Mouse (Mus musculus) MEL (cell line): ENCODE measurements around the gene Eva1a. TPM values are rescaled to one million over a fixed set of nuclear protein-coding genes. Genes with fewer than 3 reads are reported as not detected.

Source experiments
- DNase-seq: peaks from one replicate; pipeline ENCODE4 v3.0.0; 2011; ENCODE audit warnings: low read depth, low spot score
- H3K27ac ChIP-seq: 2 replicates; pipeline ENCODE4 v1.5.1; 2012; ENCODE audit warnings: low read depth, mild to moderate bottlenecking, control low read depth, low read length, moderate library complexity; ENCODE audit not compliant: control insufficient read depth
- H3K27me3 ChIP-seq, 2 experiments: fragments of 150-350 bp in 1 of 2; sonication (generic) in 1 of 2; 2 replicates each; pipeline ENCODE4 v1.6.1; 2012; ENCODE audit warnings: low read length in 2 of 2, mild to moderate bottlenecking in 2 of 2, improper control_type of control experiment in 1 of 2, moderate library complexity in 1 of 2; ENCODE audit not compliant: insufficient read depth in 2 of 2, control insufficient read depth in 1 of 2
- H3K36me3 ChIP-seq, 2 experiments: 2 replicates each; pipeline ENCODE4 v1.6.1; 2012 to 2014; ENCODE audit warnings: low read length in 2 of 2, improper control_type of control experiment in 1 of 2, inconsistent platforms in 1 of 2, mild to moderate bottlenecking in 1 of 2; ENCODE audit not compliant: insufficient read depth in 2 of 2, control insufficient read depth in 1 of 2
- H3K4me1 ChIP-seq, 2 experiments: fragments of 150-350 bp in 1 of 2; sonication (generic) in 1 of 2; 2 replicates each; pipeline ENCODE4 v1.6.1; 2012; ENCODE audit warnings: low read length in 2 of 2, improper control_type of control experiment in 1 of 2, mild to moderate bottlenecking in 1 of 2; ENCODE audit not compliant: insufficient read depth in 2 of 2, control insufficient read depth in 1 of 2
- H3K4me3 ChIP-seq, 2 experiments: fragments of 150-350 bp in 1 of 2; sonication (generic) in 1 of 2; 2 replicates each; pipeline ENCODE4 v1.5.1; 2012; ENCODE audit warnings: low read depth in 2 of 2, low read length in 2 of 2, mild to moderate bottlenecking in 2 of 2, moderate library complexity in 2 of 2, control low read depth in 1 of 2, improper control_type of control experiment in 1 of 2; ENCODE audit not compliant: control insufficient read depth in 1 of 2, insufficient read depth in 1 of 2
- H3K79me2 ChIP-seq: 2 replicates; pipeline ENCODE4 v1.6.1; 2012; ENCODE audit warnings: mild to moderate bottlenecking, low read length, moderate library complexity; ENCODE audit not compliant: control insufficient read depth, poor library complexity, insufficient read depth
- H3K9ac ChIP-seq: 2 replicates; pipeline ENCODE4 v1.6.1; 2012; ENCODE audit warnings: low read depth, mild to moderate bottlenecking, control low read depth, low read length, moderate library complexity; ENCODE audit not compliant: control insufficient read depth, poor library complexity, severe bottlenecking
- H3K9me3 ChIP-seq: fragments of 150-350 bp; sonication (generic); replicated peaks from 2 replicates; pipeline ENCODE4 v1.6.1; 2012; ENCODE audit warnings: mild to moderate bottlenecking, low read length, improper control_type of control experiment, moderate library complexity; ENCODE audit not compliant: insufficient read depth
- BHLHE40 ChIP-seq: IDR thresholded peaks from 2 replicates; pipeline ENCODE4 v1.6.1; 2012; ENCODE audit warnings: low read depth, mild to moderate bottlenecking, inconsistent platforms, low read length, improper control_type of control experiment, borderline replicate concordance
- CHD2 ChIP-seq: IDR thresholded peaks from 2 replicates; pipeline ENCODE4 v1.6.1; 2011; ENCODE audit warnings: low read length, improper control_type of control experiment
- CTCF ChIP-seq, 3 experiments: IDR thresholded peaks in 2 of 3; conservative IDR thresholded peaks in 1 of 3; 2 replicates each; pipeline ENCODE4 v1.5.1; 2011 to 2012; ENCODE audit warnings: low read length in 3 of 3, low read depth in 2 of 3, mild to moderate bottlenecking in 2 of 3, improper control_type of control experiment in 1 of 3, inconsistent platforms in 1 of 3, mixed read lengths in 1 of 3, moderate library complexity in 1 of 3; ENCODE audit not compliant: control insufficient read depth in 1 of 3, insufficient read depth in 1 of 3, poor library complexity in 1 of 3, severe bottlenecking in 1 of 3
- E2F4 ChIP-seq: IDR thresholded peaks from 2 replicates; pipeline ENCODE4 v1.6.1; 2011; ENCODE audit warnings: low read depth, low read length, improper control_type of control experiment, borderline replicate concordance
- MEF2A ChIP-seq: IDR thresholded peaks from 2 replicates; pipeline ENCODE4 v1.6.1; 2014; ENCODE audit warnings: low read depth, mild to moderate bottlenecking, inconsistent platforms, low read length, improper control_type of control experiment; ENCODE audit not compliant: poor library complexity, insufficient replicate concordance, severe bottlenecking; ENCODE audit errors: extremely low read depth
- MXI1 ChIP-seq: IDR thresholded peaks from 2 replicates; pipeline ENCODE4 v1.6.1; 2011; ENCODE audit warnings: mild to moderate bottlenecking, low read depth, low read length, improper control_type of control experiment
- MYB ChIP-seq: IDR thresholded peaks from 2 replicates; pipeline ENCODE4 v1.6.1; 2011; ENCODE audit warnings: mild to moderate bottlenecking, low read depth, low read length, improper control_type of control experiment
- NRF1 ChIP-seq: IDR thresholded peaks from 2 replicates; pipeline ENCODE4 v1.6.1; 2014; ENCODE audit warnings: low read depth, mild to moderate bottlenecking, inconsistent platforms, low read length, improper control_type of control experiment, moderate library complexity; ENCODE audit not compliant: poor library complexity, insufficient read depth, severe bottlenecking
- POLR2A ChIP-seq, 2 experiments: IDR thresholded peaks; 2 replicates each; pipeline ENCODE4 v1.6.1; 2011 to 2012; ENCODE audit warnings: low read length in 2 of 2, mild to moderate bottlenecking in 2 of 2, control low read depth in 1 of 2, improper control_type of control experiment in 1 of 2, low read depth in 1 of 2, moderate library complexity in 1 of 2; ENCODE audit not compliant: control insufficient read depth in 1 of 2, insufficient read depth in 1 of 2, poor library complexity in 1 of 2
- POLR2AphosphoS2 ChIP-seq: IDR thresholded peaks from 2 replicates; pipeline ENCODE4 v1.6.1; 2011; ENCODE audit warnings: low read length, improper control_type of control experiment
- POLR2AphosphoS5 ChIP-seq: IDR thresholded peaks from 2 replicates; pipeline ENCODE4 v1.6.1; 2012; ENCODE audit warnings: low read depth, borderline replicate concordance, mild to moderate bottlenecking, inconsistent platforms, low read length, moderate library complexity, mixed read lengths
- TBP ChIP-seq: IDR thresholded peaks from 2 replicates; pipeline ENCODE4 v1.8.0; 2011; ENCODE audit warnings: low read depth, low read length, improper control_type of control experiment
- TCF12 ChIP-seq: IDR thresholded peaks from 2 replicates; pipeline ENCODE4 v1.6.1; 2014; ENCODE audit warnings: low read depth, mild to moderate bottlenecking, inconsistent platforms, low read length, improper control_type of control experiment, moderate library complexity
- UBTF ChIP-seq: IDR thresholded peaks from 2 replicates; pipeline ENCODE4 v1.6.1; 2012; ENCODE audit warnings: low read depth, mild to moderate bottlenecking, inconsistent platforms, low read length, improper control_type of control experiment, moderate library complexity, borderline replicate concordance; ENCODE audit not compliant: insufficient read depth
- USF1 ChIP-seq: IDR thresholded peaks from 2 replicates; pipeline ENCODE4 v1.6.1; 2014; ENCODE audit warnings: low read depth, mild to moderate bottlenecking, inconsistent platforms, low read length, improper control_type of control experiment, moderate library complexity
- USF2 ChIP-seq, 2 experiments: IDR thresholded peaks; 2 replicates each; pipeline ENCODE4 v1.6.1; 2011 to 2012; ENCODE audit warnings: improper control_type of control experiment in 2 of 2, low read length in 2 of 2, borderline replicate concordance in 1 of 2, inconsistent platforms in 1 of 2, low read depth in 1 of 2, mild to moderate bottlenecking in 1 of 2; ENCODE audit not compliant: insufficient read depth in 1 of 2
- ZC3H11A ChIP-seq: IDR thresholded peaks from 2 replicates; pipeline ENCODE4 v1.6.1; 2012; ENCODE audit warnings: low read depth, mild to moderate bottlenecking, inconsistent platforms, low read length, improper control_type of control experiment
- ZNF384 ChIP-seq: IDR thresholded peaks from 2 replicates; pipeline ENCODE4 v1.6.1; 2012; ENCODE audit warnings: low read depth, mild to moderate bottlenecking, inconsistent platforms, low read length, improper control_type of control experiment
- polyA plus RNA-seq, 2 experiments: library from polyadenylated mRNA; stranded (reverse) in 1 of 2; unstranded in 1 of 2; fragments of >175 nt in 1 of 2; fragments of >200 nt in 1 of 2; gene quantifications; 2 replicates each; pipeline versions ENCODE4 v1.2.1 to v1.2.4; 2012; ENCODE audit warnings: low replicate concordance in 2 of 2, low read depth in 1 of 2; ENCODE audit not compliant: insufficient read length in 2 of 2, insufficient read depth in 1 of 2, missing spikeins in 1 of 2
- total RNA-seq: library from RNA; depleted of rRNA; stranded (reverse); fragments of 300-350 nt; gene quantifications from 2 replicates; pipeline ENCODE4 v1.2.3, GENCODE M21; 2012

Eva1a gene
- total and polyA plus RNA-seq, 3 experiments: not detected

- DNase-seq: no peak
- Histone ChIP-seq H3K9ac (no peak overlapping the region), H3K27ac (no peak overlapping the region), H3K36me3 (no peaks in the 10 kb centered on the region), H3K27me3 (no peaks in the 10 kb centered on the region), H3K4me3 (no peak overlapping the region), H3K79me2 (no peaks in the 10 kb centered on the region), H3K4me1 (no peaks in the 10 kb centered on the region), H3K9me3 (no peaks in the 10 kb centered on the region)
- TF ChIP-seq E2F4 (no peak), POLR2AphosphoS2 (no peak), MYB (no peak), TBP (no peak), TCF12 (no peak), USF1 (no peak), MEF2A (no peak), ZNF384 (no peak), ZC3H11A (no peak), CHD2 (no peak), USF2 (IDR thresholded peaks at IDR 0.05; ENCODE audit: borderline replicate concordance in 1 of 2, insufficient read depth in 1 of 2, low read depth in 1 of 2, low read length in 2 of 2) (no peak), MXI1 (no peak), BHLHE40 (no peak)
Measured at GRCm38 (mm10) chr6:82039968-82040367, 875 bp upstream of the Eva1a start.

DNA sequence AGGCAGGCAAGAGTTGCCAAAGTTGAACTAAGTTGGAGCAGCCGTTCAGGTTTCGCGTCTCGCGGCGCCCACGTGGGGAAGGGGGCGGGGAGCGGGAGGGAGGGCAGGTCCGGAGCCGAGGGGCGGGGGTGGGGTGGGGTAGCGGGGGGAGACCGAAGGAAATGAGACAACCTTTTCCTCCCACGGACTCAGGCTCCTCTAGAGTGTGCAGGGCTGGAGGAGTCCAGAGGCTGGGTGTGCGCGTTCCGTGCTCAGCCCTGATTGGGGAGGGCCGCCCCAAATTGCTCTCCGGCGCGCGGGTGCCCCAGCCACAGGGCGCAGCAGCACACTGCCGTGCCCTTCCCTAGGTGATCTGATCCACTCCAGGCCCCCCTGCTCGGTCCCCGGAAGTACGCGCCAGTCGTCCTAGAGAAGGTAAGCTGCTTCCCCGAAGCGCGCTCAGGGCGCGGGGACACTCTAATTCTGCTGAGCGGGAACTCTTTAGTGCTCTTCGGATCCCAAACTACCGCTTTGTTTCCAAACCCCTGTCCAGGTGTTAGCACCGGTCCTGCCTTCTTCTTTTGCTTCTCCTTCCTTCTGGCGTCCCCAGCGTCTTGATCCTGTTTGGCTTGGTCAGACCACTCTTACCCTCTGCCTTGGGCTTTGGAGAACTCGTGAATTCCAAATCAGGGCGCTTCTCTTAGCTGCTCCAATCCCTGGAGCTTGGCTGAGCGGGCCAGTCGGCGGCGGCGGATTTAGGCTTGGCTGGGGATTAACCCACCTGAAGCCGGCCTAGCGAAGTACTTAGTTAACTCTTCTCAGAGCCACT, 849 bp downstream of the Eva1a start:
- H3K27ac ChIP-seq: no peak overlapping the region
- H3K9me3 ChIP-seq: no peaks in the 10 kb centered on the region

More for the DNA sequence above, 849 bp downstream of the Eva1a start:
- no peak overlapping the region for H3K4me3 ChIP-seq
- no peaks in the 10 kb centered on the region for H3K36me3 ChIP-seq
- DNase-seq: no peak
- H3K9ac ChIP-seq: no peak overlapping the region
- TF ChIP-seq CTCF (IDR thresholded peaks at IDR 0.05 in 2 of 3, conservative IDR thresholded peaks at IDR 0.05 in 1 of 3; ENCODE audit: control insufficient read depth in 1 of 3, insufficient read depth in 1 of 3, low read depth in 2 of 3, low read length in 3 of 3, poor library complexity in 1 of 3, severe bottlenecking in 1 of 3) (no peak), MEF2A (no peak), NRF1 (no peak), MXI1 (no peak), UBTF (no peak), POLR2AphosphoS5 (no peak), POLR2AphosphoS2 (no peak), POLR2A (IDR thresholded peaks at IDR 0.05; ENCODE audit: control insufficient read depth in 1 of 2, insufficient read depth in 1 of 2, low read depth in 1 of 2, low read length in 2 of 2, poor library complexity in 1 of 2) (no peak)
- TF ChIP-seq, all 39 proteins: peak for 0
- H3K79me2 ChIP-seq: no peaks in the 10 kb centered on the region
- no peaks in the 10 kb centered on the region for H3K27me3 ChIP-seq
- H3K4me1 ChIP-seq: no peaks in the 10 kb centered on the region
